Mouse (Mus musculus): ENCODE results near the gene Klrb1a.

DNA sequence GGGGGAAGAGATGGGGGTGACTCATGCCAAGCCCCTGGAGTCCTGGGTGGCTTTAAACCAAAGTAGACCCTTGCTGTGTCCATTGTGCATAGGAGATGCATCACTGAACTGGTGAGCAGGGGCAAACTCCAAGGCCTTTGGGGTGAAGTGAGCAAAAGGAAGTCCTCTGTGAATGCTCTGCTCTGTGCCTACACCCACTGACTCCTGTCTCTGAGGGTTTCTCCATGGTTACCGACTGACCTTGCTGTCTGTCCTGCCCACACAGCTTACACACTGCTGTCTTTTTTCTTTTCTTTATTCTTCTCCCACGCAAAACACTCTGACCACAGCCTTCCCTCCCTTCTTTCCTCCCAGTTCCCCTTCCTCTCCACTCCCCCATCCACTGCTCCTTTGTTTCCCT lies 600 bp downstream of the Klrb1a start:
- TF ChIP-seq CTCF (IDR thresholded peaks at IDR 0.05; ENCODE audit: low read depth), result no peak
- no peak for TF ChIP-seq EP300 (optimal IDR thresholded peaks at IDR 0.05)

All from stomach, postnatal 0 days (tissue).